Mouse (Mus musculus) ES-E14 (cell line): Measurements from ENCODE around the gene Pkp1. TPM values are rescaled to one million over a fixed set of nuclear protein-coding genes. Genes with fewer than 3 reads are reported as not detected.

Experiments used
- DNase-seq: peaks from one replicate; pipeline ENCODE4 v3.0.0-alpha.2; 2013; ENCODE audit warnings: low read depth, low spot score
- H3K27ac ChIP-seq: 2 replicates; pipeline ENCODE4 v1.5.1; 2012; ENCODE audit warnings: low read depth, mild to moderate bottlenecking, low read length, moderate library complexity, mixed read lengths; ENCODE audit not compliant: poor library complexity, insufficient read depth, severe bottlenecking
- H3K36me3 ChIP-seq: 2 replicates; pipeline ENCODE4 v1.6.1; 2012; ENCODE audit warnings: mild to moderate bottlenecking, low read length, moderate library complexity, mixed read lengths; ENCODE audit not compliant: control insufficient read depth, poor library complexity, insufficient read depth, severe bottlenecking
- H3K4me1 ChIP-seq, 2 experiments: fragments of 150-350 bp in 1 of 2; sonication (generic) in 1 of 2; 2 replicates each; pipeline ENCODE4 v1.6.1; 2012; ENCODE audit warnings: low read length in 2 of 2, mild to moderate bottlenecking in 1 of 2, mixed read lengths in 1 of 2; ENCODE audit not compliant: control insufficient read depth in 2 of 2, insufficient read depth in 2 of 2, poor library complexity in 1 of 2
- H3K4me3 ChIP-seq, 2 experiments: fragments of 150-350 bp in 1 of 2; sonication (generic) in 1 of 2; 2 replicates each; pipeline ENCODE4 v1.5.1; 2012; ENCODE audit warnings: low read length in 2 of 2, low read depth in 1 of 2, mild to moderate bottlenecking in 1 of 2, mixed read lengths in 1 of 2; ENCODE audit not compliant: insufficient read depth in 1 of 2, poor library complexity in 1 of 2, severe bottlenecking in 1 of 2
- H3K9ac ChIP-seq: 2 replicates; pipeline ENCODE4 v1.6.1; 2012; ENCODE audit warnings: low read depth, mild to moderate bottlenecking, low read length, mixed read lengths; ENCODE audit not compliant: poor library complexity, insufficient read depth, severe bottlenecking
- H3K9me3 ChIP-seq: fragments of 150-350 bp; sonication (generic); 2 replicates; pipeline ENCODE4 v1.6.1; 2012; ENCODE audit warnings: low read depth, mild to moderate bottlenecking, low read length; ENCODE audit not compliant: control insufficient read depth, insufficient read depth
- CHD2 ChIP-seq: IDR thresholded peaks from 2 replicates; pipeline ENCODE4 v1.6.1; 2014; ENCODE audit warnings: mild to moderate bottlenecking, low read depth, low read length, inconsistent platforms
- HCFC1 ChIP-seq: IDR thresholded peaks from 2 replicates; pipeline ENCODE4 v1.6.1; 2012; ENCODE audit warnings: low read length, inconsistent platforms, borderline replicate concordance; ENCODE audit not compliant: insufficient read depth
- MAFK ChIP-seq: IDR thresholded peaks from 2 replicates; pipeline ENCODE4 v1.6.1; 2014; ENCODE audit warnings: mild to moderate bottlenecking, low read depth, low read length, inconsistent platforms; ENCODE audit not compliant: insufficient read depth
- ZC3H11A ChIP-seq: IDR thresholded peaks from 2 replicates; pipeline ENCODE4 v1.6.1; 2012; ENCODE audit warnings: low read depth, mild to moderate bottlenecking, inconsistent platforms, low read length, borderline replicate concordance
- ZNF384 ChIP-seq: IDR thresholded peaks from 2 replicates; pipeline ENCODE4 v1.6.1; 2012; ENCODE audit warnings: low read depth, low read length, inconsistent platforms
- in situ Hi-C, 2 experiments: fragments of 600-800 bp; cut with MboI; formaldehyde crosslinking; loops; one replicate each; pipeline ENCODE4 v1.15.1; 2025; ENCODE audit warnings: low sequenced_read_pairs in 2 of 2, inconsistent platforms in 1 of 2; ENCODE audit not compliant: unreplicated experiment in 2 of 2
- total RNA-seq: library from RNA; depleted of rRNA; stranded (reverse); fragments of 300-350 nt; gene quantifications from 2 replicates; pipeline ENCODE4 v1.2.3, GENCODE M21; 2012

Gene Pkp1
- total RNA-seq, 1 experiment = 0.09 TPM

DNA sequence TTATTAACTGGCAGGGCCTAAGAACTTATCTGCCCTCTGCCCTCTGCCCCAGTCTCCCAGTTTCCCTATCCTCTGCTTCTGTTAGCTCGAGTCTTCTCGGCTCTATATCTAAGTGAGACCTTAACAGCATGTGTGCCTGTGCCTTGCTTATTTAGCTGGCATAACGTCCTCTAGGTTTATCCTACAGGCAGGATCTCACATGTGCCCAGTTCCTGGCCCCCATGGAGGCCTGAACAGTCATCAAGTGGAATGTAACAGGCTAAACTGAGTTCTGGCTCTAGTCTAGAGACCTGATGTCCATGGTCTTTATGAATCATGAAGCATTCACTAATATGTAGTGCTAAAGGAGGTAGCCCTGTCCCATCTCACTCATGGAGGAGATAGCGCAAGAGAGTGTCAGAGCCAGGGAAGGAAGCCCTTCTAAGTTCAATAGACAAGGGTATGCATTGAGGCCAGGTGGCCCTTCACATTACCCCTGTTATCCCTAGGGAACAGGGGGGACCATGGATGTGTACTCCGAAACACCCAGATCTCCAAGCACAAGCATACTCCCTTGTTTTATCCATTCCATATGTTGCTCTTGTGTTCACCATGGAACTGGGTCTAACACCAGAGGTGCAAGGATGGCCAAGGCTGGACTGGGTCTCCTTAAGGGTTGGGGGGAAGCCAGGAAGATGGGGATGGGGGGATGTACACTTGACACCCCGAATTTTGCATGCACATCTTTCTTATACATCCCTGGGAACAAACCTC is 64.2 kb downstream of the Pkp1 start:
- no peak for TF ChIP-seq ZNF384
- TF ChIP-seq MAFK = no peak
- TF ChIP-seq CHD2 = no peak
- no peak for TF ChIP-seq ZC3H11A
- no peak for TF ChIP-seq HCFC1
- Histone ChIP-seq H3K9me3 (no peaks in the 10 kb centered on the region), H3K9ac (no peak overlapping the region), H3K27ac (no peak overlapping the region), H3K4me3 (no peak overlapping the region), H3K36me3 (no peaks in the 10 kb centered on the region), H3K4me1 (peaks cover 2 to 14% of the 10 kb centered on the region in 2 experiments; a peak in 2 of 4 replicates)
- no peak for DNase-seq
- in situ Hi-C loops = no loop called here

- Histone ChIP-seq H3K9ac (no peak overlapping the region), H3K4me1 (peaks cover 2 to 14% of the 10 kb centered on the region in 2 experiments; a peak in 2 of 4 replicates), H3K4me3 (no peak overlapping the region), H3K36me3 (no peaks in the 10 kb centered on the region), H3K27ac (no peak overlapping the region), H3K9me3 (no peaks in the 10 kb centered on the region)
- DNase-seq = no peak
- TF ChIP-seq ZNF384 (no peak), ZC3H11A (no peak), MAFK (no peak), CHD2 (no peak), HCFC1 (no peak)
- in situ Hi-C loops = no loop called here
Measured at GRCm38 (mm10) chr1:135853200-135853599, 65.8 kb downstream of the Pkp1 start.

GRCm38 (mm10) chr1:135852044-135852756 is 66.8 kb downstream of the Pkp1 start:
- in situ Hi-C loops = no loop called here
- Histone ChIP-seq H3K9me3 (no peaks in the 10 kb centered on the region), H3K27ac (no peak overlapping the region), H3K4me1 (peaks cover 2 to 11% of the 10 kb centered on the region in 2 experiments; a peak in 2 of 4 replicates), H3K4me3 (no peak overlapping the region), H3K9ac (no peak overlapping the region), H3K36me3 (no peaks in the 10 kb centered on the region)
- no peak for TF ChIP-seq CHD2
- TF ChIP-seq ZC3H11A = no peak
- TF ChIP-seq HCFC1 = no peak
- no peak for DNase-seq

DNA sequence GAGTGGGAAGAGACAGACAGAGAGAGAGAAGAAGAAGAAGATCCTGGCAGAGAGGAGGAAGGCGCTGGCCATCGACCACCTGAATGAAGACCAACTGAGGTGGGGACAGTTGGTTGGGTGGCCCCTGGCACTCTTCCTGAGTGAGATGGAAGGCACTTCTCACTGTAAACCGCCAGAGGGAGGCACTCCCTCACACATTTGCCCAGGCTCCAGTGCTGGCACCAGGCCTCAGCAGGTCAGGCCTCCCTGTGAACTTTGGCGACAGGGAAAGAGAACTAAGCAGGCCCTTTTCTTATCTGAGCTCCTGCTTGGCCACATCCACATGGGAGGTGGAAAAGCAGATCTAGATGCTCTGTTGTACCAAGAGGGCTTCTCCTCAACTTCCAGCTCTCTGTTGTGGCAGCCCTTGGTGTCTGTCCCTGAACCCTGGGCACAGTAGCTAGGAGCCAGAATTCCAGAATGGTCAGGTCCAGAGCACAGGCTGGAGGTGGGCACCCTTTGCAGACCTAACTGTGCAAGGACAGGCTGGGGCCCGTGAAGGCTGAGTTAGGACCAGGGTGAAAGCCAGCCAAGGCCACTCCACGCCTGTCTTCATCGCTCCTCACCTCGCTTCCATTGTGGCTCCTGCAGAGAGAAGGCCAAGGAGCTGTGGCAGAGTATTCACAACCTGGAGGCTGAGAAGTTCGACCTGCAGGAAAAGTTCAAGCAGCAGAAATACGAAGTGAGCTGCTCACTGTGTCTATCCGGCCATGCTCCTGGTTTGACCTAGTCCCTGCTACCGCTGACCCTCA is 68.1 kb downstream of the Pkp1 start:
- Histone ChIP-seq H3K4me1 (no peaks in the 10 kb centered on the region), H3K4me3 (no peak overlapping the region), H3K9me3 (no peaks in the 10 kb centered on the region), H3K9ac (no peak overlapping the region), H3K27ac (no peak overlapping the region), H3K36me3 (no peaks in the 10 kb centered on the region)
- in situ Hi-C loops = no loop called here
- peak; percentile 14; the same call in 1 of the 2 replicates for TF ChIP-seq ZC3H11A
- TF ChIP-seq CHD2 = no peak
- DNase-seq = no peak
